Mouse (Mus musculus) ES-CJ7 (cell line): Measurements from ENCODE around the gene Usp48.
"Not testable (repeated sequence)": the region's sequence is repeated elsewhere in the genome, so short reads cannot be mapped to it uniquely, and the experiment has no call there.

ENCODE experiments used
- DNase-seq: peaks from one replicate; pipeline ENCODE4 v3.0.0; 2011; ENCODE audit warnings: low read depth, low spot score

The Usp48 gene

DNA sequence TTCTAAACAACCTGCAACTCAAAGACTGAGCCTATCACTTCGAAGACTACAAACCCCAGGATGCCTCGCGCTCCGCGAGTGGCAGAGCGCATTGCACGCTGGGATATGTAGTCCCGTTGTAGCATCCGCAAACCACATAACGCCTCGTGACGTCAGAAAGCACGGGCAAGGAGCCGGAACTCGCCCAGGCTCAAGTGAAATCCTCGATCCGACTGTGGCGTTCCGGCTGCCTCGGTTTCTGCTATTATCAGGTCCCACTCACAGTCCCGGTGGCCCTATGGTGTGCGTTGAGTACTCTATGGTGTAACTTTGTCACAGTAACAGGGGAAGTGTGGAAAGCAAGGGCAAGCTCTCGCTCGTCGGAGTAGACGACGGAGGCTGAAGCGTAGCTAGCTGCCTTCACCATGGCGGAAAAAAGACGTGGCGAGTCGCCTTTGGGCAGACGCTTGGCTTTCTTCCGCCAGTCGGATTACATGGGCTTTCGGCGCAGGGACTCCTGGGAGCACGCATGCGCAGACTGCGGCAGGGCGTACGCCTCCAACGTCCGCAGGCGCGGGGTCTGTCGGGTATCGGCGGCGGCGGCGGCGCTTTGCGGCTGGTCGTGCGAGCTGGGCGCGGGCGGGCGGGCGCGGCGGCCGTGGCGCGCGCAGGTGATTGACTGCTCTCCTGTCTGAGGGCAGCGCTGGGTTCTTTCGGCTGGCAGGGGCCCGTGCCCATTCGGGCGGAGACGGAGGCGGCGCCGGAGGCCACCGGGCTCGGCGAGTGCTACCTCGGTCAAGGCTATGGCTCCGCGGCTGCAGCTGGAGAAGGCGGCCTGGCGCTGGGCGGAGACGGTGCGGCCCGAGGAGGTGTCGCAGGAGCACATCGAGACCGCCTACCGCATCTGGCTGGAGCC is at the start of gene Usp48:
Gene Usp48, plus strand, starts transcription at position 155 of the 895 bp plus-strand sequence.
- peak; percentile 99 for DNase-seq

DNA sequence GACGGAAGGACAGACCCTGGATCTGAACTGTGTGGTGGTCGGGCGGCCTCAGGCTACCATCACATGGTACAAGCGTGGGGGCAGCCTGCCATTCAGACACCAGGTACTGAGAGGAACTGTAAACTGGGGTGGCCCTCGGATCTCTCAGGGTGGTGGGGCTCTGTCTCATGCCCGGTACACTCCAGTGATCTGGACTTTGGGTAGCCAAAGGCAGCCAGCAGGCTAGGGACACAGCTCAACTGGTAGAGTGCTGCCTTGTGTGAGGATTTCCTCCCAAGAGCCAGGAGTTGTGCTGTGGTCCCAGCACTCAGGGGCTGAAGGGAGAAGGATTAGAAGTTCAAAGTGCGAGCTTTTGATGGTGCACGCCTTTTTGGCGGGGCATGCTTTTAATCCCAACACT is 48.0 kb upstream of the Usp48 start:
- DNase-seq: no peak

DNA sequence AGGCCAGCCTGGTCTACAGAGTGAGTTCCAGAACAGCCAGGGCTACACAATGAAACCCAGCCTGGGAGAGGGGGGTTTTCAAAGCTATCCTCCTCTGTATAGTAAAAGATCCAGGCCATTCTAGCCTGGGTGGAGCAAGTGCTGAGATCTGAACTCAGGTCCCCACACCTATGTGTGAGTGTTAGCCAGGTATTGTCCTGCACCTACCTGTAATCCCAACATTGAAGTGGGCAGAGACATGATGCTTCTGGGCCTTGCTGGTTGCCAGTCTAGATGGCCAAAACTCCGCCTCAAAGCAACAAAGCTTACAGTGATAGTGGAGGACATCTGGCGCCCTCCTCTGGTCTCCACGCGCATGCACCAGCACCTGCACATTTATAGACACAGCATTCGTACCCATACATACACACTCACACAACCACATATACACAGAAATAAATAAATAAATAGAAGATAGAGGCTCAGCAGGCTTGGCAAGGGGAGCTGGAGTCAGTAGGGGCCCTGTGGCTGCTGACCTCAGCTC is 47.5 kb upstream of the Usp48 start:
- peak; percentile 67 for DNase-seq

DNA sequence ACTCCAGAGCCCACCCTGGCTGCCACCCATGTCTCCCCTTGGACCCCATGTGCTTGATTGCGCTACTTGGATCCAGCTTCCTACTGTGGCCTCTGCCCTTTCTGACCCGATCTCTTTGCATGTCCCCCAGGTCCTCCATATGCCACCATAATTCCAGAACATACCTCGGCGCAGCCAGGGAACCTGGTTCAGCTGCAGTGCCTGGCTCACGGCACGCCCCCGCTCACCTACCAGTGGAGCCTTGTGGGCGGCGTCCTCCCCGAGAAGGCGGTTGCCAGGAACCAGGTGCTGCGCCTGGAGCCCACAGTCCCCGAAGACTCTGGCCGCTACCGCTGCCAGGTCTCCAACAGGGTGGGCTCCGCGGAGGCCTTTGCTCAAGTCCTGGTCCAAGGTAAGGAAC is 40.1 kb upstream of the Usp48 start:
- DNase-seq: no peak

DNA sequence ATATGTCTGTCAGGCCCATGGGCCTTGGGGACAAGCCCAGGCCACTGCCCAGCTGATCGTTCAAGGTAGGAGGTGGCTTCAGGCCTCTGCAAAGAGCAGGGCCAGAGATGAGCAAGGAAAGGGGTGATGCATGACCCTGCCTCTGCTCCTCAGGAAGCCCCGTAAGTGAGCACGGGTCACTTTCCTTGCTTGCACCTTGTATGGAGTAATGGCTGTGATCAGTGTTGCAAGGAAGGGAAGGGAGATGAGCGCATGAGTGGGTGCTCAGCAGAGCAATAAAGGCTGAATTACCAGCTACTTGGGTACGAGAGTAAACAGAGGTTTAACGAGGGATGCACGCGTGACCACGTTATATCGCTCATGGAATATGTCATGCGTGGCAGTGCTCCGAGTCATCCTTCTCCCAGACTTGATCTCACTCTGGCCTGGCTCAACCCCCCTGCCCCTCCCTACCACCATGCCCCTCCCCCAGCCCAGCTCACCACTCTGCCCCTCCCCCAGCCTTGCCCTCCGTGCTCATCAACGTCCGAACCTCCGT is 36.8 kb upstream of the Usp48 start:
- no peak for DNase-seq

DNA sequence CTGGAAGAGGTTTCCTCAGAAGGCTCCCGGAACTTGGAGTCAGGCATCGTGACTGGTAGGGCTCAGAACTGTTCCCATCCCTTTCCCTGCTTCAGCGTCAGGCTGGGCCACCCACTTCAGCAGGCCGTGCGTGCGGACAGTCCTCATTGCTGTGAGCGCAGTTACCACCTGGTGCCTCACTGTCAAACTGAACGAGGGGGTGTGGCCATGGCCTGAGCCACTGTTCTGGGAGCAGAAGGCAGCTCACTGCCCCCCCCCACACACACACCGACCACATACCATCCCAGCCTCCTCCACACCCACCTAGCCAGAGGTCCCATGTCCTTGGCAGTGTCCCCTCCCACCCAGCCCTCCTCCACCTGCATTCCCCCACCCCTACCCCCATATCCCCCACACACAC is 23.7 kb upstream of the Usp48 start:
- DNase-seq: peak; percentile 38

DNA sequence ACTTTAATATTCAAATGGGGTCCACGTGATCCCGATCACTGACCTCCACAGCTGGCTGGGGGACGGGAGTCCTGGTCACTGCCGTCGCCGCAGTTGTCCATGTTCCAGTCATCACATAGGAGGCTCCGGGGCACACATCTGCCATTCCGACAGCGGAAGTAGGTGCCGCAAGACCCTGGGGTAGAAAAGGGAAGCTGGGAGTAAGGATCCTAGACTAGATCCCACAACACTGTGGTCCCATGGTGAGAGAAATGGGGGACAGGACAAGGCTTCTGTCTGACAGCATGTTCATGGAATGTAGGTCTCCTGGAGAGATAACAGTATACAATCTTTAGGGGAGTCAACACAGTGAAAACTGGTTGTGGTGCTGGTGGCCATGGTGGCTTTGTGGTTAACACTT is 19.1 kb upstream of the Usp48 start, which contains the start of gene Ldlrad2:
Gene Ldlrad2, minus strand, starts transcription at position 101 of the 400 bp plus-strand sequence.
- DNase-seq: no peak

DNA sequence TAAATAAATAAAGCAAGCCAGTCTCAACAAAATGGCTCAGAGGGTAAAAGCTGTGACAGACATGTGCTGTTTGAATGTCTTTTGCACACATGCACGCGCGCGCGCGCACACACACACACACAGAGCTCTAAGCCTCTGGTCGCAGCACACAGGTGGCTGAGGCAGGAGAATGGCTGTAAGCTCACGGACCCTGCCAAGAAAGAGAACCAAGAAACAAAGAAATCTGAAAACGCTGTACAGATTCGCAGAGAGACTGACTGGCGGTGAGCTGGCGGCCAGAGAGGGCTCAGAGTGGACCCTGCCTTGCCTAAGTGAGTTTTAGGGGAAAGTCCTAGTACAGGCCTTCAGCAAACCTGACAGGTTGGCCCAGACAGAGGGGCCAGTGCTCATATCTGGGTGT is 16.1 kb upstream of the Usp48 start:
- no peak for DNase-seq

DNA sequence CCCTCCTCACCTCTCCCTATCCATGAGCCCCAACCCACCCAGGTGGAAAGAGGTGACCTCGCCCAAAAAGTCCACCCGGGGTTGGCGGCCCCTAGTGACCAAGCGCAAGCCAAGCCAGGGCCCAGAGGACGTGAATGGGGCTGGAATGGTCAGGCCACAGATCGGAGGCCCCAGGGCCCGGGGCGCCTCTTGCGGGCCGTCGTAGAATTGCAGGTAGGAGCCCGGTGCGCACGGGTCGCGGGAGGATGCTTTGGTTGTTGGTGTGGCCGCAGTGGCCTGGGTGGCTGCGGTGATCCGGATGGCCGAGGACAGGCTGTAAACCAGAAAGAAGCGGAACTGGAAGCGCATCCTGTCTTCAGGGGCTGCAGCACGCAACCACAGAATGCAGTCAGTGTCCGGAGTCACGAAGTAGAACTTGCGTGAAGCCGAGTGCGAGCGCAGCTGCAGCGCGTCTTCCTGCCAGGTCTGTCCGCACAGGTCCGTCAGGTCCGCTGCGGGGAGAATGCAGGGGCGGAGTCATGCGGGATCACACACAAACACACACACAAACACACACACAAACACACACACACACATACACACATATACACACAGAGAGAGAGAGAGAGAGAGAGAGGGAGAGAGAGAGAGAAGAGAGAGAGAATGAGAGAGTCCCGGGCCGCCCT is 15.2 kb upstream of the Usp48 start:
- peak; percentile 68 for DNase-seq

DNA sequence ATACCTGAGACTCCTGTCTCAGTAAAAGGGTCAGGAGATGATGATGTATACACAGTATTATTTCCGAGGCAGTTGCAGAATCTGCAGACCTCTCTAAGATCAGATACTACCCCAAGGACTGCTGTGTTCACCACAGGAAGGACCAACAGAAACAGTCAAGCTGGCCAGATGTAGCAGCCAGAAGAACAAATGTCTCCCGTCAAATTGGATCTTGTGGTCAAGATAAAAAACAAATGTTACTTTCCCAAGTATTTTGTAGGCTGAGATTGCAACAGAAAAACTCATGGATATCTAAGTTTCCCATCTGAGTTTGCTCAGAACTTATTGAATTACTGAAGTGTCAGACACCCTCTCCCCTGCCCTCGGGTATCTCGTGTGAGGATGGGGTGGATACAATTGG is 13.8 kb upstream of the Usp48 start:
- DNase-seq: no peak

DNA sequence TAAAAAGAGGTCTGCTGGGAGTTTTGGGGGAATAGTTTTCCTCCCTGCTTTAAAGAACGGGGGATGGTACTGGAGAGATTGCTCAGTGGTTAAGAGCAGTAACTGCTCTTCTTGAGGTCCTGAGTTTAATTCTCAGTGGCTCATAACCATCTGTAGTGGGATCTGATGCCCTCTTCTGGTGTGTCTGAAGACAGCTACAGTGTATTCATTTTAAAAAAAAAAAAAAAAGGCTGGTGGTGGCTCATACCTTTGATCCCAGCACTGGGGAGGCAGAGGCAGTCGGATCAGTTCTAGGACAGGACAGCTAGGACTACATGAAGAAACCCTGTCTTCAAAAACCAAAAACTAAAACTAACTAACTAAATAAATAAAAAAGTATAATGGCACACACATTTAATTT is 13.3 kb upstream of the Usp48 start:
- DNase-seq: no peak

DNA sequence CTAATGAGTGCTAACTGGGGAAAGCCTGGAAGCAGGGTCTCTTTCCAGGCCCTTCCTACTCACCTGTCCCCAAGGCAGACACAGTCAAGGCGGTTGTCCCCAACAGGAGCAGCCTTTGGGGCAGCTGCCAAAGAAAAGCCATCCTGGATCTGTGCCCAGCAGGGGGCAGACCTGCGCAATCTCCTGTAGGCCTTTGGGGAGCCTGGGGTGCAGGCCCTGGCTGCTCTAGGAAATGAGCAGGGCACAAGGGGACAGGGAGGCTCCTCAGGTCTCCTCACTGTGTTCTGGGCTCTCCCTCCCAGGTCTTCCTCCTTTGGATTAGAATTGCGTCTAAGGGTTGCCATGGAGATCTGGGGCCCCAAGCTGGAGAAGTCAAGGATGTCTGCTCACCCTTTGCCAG is 11.7 kb upstream of the Usp48 start:
- DNase-seq: peak; percentile 63

DNA sequence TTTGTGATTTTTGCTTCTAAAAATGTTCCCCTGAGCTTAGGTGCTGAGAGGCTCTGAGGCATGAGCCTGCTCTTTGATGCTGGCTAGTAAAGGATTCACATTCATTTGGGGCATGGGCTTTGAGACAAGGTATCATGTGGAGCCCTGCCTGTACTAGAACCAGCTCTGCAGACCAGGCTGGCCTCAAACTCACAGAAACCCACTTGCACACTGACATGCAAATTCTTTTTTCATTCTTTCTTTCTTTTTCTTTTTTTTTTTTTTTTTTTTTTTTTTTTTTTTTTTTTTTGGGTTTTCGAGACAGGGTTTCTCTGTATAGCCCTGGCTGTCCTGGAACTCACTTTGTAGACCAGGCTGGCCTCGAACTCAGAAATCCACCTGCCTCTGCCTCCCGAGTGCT is 4.5 kb upstream of the Usp48 start:
- DNase-seq: not testable (repeated sequence)

DNA sequence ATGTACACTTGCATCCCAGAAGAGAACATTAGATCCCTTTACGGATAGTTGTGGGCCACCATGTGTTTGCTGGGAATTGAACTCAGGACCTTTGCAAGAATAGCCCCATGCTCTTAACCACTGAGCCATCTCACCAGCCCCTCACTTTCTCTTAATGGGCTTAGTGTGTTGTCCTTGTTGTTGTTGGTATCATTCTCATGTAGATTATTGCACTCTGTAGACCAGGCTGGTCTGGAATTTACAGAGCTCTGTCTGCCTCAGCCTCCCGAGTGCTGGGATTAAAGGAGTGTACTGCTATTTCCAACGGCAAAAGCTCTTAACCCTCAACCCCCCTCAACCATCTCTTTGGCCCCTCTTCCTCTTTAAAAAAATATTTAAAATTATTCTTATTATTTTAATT is 4.0 kb upstream of the Usp48 start:
- DNase-seq: peak; percentile 55

DNA sequence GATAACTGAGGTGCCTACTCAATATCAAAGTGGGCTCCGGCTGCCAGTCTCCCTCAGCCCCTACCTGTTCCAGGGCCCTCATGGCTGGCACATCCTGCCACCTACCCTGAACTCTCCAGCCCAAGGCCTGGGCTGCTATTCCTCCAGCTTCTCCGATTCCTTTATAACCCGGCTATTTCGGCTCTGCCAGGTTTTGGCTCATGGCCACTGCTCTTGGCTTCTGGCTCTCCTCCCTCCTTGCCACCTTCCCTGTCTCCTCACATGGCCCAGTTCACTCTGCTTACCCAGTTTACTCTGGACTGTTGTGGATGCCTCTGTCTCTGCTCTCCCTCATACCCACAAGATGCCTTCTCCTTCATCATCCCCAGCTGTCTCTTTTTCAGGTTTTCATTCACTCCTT is 2.6 kb upstream of the Usp48 start:
- no peak for DNase-seq

DNA sequence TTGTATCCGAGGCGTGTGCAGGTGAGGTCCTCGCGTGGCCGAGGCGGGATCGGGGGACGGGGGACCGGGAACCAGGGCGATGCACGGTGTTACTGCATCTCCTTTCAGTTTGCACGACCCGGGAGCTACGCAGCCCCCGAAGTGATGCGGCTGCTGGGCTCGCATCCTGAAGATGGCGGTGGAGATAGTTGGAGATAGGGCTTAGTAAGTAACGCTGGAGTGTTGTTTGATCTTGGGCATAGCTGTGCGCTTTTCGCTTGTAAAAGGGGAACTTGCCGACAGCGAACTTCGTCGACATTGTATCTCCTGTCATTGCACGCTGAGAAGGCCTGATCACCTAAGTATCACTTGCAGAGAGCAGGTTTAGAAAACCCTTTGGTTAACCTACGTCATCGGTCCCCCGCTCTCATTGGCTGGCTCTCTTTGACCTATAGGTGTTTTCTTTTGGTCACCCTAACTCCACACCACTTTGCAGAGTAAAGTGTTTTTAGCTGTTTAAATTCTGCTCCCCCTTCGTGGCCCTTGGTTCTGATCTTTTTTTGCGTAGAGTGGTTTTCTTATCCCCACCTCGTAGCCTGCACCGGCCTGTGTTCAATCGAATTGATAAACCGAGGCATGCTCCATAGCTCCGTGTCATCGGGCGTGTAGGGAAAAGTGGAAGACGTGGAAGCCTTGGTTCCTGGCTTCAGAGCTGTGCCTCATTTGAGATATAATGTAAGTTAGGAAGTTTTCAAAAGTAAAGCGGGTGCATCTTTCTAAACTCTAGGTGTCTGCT is 1.1 kb downstream of the Usp48 start:
- peak; percentile 78 for DNase-seq

DNA sequence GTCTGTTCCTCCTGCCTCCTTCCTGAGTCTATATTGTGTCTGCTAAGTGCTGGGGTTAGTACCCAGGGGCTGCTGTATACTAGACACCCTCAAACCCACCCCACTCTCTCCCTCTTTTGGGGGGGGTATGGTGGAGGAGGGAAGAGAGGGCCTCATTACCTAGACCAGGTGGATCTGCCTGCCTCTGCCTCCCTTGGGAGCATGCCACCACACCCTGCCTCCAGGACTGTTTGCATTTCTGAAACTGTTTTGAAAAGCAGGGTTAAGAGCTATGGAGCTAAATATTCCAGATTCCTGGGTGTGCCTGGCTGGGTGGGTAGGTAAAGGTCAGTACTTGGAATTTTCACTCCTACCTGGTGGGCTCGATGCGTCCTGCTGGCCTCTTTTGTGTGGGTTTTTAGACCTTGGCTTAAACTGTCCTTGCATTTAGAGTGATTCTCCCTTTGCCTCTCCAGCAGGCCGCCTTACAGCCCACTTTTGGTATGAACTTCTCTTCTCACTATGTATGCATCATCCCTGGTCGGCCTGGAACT is 3.6 kb downstream of the Usp48 start:
- peak; percentile 86 for DNase-seq

DNA sequence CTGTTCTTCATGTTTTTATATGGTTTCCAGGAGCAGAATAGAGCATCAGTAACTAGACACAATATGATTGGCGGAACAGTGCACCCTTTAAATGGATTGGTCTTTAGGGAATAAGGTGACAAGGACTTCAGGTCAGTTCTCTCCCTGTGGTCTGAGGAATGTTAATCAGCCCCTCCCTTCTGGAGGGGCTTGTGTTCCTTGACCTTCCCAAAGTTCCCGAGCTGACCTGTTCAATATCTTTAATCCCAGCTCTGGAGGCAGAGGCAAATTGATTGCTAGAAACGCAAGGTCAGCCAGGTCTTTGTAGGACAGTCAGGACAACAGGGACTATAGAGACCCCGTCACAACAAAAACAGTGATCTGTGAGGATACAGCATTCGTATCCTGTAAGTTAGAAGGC is 5.0 kb downstream of the Usp48 start:
- peak; percentile 76 for DNase-seq

DNA sequence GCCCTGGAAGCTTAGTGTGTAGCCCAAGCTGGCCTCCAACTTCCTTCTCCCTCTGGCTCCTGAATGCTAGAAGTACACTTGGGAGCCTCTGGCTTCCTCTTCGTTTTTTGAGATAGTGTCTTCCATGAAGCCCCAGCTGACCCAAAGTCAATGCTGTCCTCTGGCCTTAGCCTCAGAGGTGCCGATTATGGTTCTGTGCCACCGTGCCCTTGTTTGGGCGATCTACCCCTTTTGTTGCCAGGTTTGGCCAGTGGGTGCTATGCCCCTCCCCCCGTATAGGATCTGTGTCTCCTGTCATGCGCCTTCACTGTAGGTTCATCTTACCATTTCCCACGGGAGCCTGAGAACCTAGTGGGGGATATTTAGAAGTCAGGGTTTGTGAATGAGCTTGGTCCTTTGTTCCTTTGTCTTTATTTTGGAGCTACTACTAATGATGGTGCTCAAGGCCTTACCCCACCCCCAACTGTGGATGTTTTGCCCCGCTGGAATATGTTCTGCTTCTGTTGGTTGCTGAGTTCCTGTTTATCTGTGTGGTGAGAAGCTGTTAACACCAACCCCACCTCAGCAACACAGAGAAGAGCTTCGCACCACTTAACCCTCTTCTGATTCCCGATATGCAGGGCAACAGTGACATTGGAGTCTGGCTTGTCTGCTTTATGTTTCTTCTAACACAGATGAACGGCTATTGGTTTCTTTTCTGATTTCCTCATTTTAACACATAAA is 10.1 kb downstream of the Usp48 start:
- DNase-seq: no peak

DNA sequence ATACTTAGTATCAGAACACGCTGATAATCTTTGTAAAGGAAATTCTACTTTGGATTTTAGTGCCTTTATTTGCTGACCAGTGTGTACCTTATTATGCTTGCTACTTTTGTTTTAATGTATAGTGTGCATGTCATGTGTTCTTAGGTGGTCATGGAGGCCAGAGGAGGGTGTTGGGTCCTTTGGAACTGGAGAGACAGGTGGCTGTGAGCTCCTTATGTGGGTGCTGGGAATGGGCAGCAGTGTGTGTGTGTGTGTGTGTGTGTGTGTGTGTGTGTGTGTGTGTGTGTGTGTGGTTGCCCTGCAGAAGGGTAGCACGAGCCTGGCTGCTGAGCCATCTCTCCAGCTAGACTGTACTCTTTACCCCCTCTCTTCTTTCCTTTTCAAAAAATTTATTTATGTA is 13.5 kb downstream of the Usp48 start:
- DNase-seq: no peak

DNA sequence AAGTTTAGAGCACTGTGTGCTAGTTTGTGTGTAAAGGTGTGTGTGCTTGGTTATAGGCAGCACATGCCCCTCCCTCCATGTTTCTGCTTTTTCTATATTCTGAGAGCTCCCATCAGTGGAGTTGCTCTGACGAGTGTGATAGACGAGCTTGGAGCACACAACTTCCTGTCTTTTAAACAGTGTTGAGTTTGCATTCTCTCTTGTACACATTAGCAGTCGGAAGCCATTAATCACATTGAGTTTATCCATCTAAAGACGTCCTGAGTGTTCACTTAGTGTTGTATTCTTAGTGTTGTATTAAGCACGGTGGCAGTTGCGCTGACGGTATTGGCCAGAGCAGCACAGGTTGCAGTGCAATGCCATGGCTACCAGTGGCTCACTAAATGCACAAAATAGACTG is 15.7 kb downstream of the Usp48 start:
- no peak for DNase-seq
